36 mouse cellular contexts compared by ENCODE assay signal in the genomic region with DNA sequence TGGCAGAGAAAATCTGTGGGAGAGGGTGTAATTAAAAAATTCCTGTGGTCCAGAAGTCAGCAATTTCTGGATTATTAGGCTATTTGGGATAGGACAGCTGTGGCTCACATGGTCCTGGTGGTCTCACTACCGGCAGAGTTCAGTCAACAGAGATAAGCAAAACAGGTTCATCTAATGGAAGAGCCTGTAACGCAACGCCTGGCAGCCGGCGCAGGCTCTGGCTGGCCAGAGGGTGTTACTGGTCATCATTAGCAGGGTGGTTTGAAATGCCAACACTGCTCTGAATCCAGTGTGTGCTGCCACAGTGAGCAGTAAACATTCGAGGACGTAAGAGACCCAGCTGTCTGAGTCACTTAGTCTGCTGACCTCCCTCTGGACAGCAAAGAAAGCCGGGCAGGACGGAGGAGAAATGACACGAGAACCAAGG. TPM values are rescaled to one million over a fixed set of nuclear protein-coding genes. Genes with fewer than 3 reads are reported as not detected.
A peak's percentile ranks its signal among the peaks of the same experiment; 100 is the strongest.
DNase-seq lines count a peak whose midpoint lies in the region; ATAC-seq and TF ChIP-seq lines count a peak whose summit lies in the region.
"Had no signal": no experiment of that assay in that cellular context is flagged by ENCODE, and none has a peak within 500 bp of the region (broad histone marks: within the 10 kb centered on the region; RNA-seq: fewer than 3 reads in every experiment).

No protein-coding gene starts in this region.

- TF ChIP-seq CTCF in cerebellum, adult 2 months (IDR thresholded peaks at IDR 0.05; ENCODE audit: borderline replicate concordance, insufficient read depth, low read depth, low read length) = no peak

- H3K27ac ChIP-seq in kidney, embryonic 15.5 days = 0 out of 2 replicates have a peak overlapping the region, but pooled peaks have one; percentile 13
- no peak overlapping the region for H3K27ac ChIP-seq in cerebellum, adult 2 months (ENCODE audit: insufficient read depth, low read length)
- H3K27ac ChIP-seq: embryonic facial prominence, embryonic 15.5 days; hindbrain, postnatal 0 days; left cerebral cortex, adult 2 months; limb, embryonic 15.5 days; liver, embryonic 14.5 days; midbrain, embryonic 15.5 days; neural tube, embryonic 13.5 days had no signal

- no peaks in the 10 kb centered on the region for H3K9me3 ChIP-seq in kidney, embryonic 15.5 days (replicated peaks)
- H3K9me3 ChIP-seq: embryonic facial prominence, embryonic 15.5 days; heart, embryonic 12.5 days; limb, embryonic 15.5 days; midbrain, embryonic 15.5 days; neural tube, embryonic 13.5 days had no signal

- no peak overlapping the region for H3K4me2 ChIP-seq in kidney, embryonic 15.5 days
- H3K4me2 ChIP-seq: embryonic facial prominence, embryonic 15.5 days; heart, embryonic 12.5 days; limb, embryonic 15.5 days; lung, embryonic 14.5 days; midbrain, embryonic 15.5 days; neural tube, embryonic 13.5 days had no signal

- H3K4me1 ChIP-seq in kidney, embryonic 15.5 days = no peaks in the 10 kb centered on the region
- no peaks in the 10 kb centered on the region for H3K4me1 ChIP-seq in cerebellum, adult 2 months (ENCODE audit: control insufficient read depth, insufficient read depth, low read length)
- H3K4me1 ChIP-seq: embryonic facial prominence, embryonic 15.5 days; heart, embryonic 12.5 days; midbrain, embryonic 15.5 days; neural tube, embryonic 13.5 days had no signal

- no peak for ATAC-seq in kidney, embryonic 15.5 days (replicated peaks; ENCODE audit: low FRiP score)
- ATAC-seq: activated CD4-positive, CD25-positive, alpha-beta regulatory T cell, adult 4 months; forebrain, embryonic 14.5 days; hindbrain, postnatal 0 days; intestine, postnatal 0 days; midbrain, embryonic 15.5 days had no signal

- H3K27me3 ChIP-seq in kidney, embryonic 15.5 days = no peaks in the 10 kb centered on the region
- no peaks in the 10 kb centered on the region for H3K27me3 ChIP-seq in cerebellum, adult 2 months (ENCODE audit: control insufficient read depth, insufficient read depth, low read length)
- H3K27me3 ChIP-seq: embryonic facial prominence, embryonic 15.5 days; heart, embryonic 12.5 days; limb, embryonic 15.5 days; midbrain, embryonic 15.5 days; neural tube, embryonic 13.5 days had no signal

- DNase-seq in adrenal gland, postnatal 10 days = peak; percentile 21
- DNase-seq in adrenal gland, adult 18-20 months (ENCODE audit: low spot score in 2 of 2) = no peak
- DNase-seq in kidney, postnatal 14 days = no peak
- peak; percentile 10 for DNase-seq in adrenal gland, postnatal 25 days
- peak; percentile 84 for DNase-seq in skeletal muscle tissue, adult 2 months (ENCODE audit: low read depth, low spot score)
- DNase-seq in right cerebral cortex, postnatal 4 days = no peak
- DNase-seq in cerebellum, adult 2 months = no peak
- DNase-seq: cerebellum, adult 18-20 months; cerebellum, postnatal 36 days; embryo, embryonic 11 days; heart, postnatal 10 days; lung, embryonic 14.5 days; lung, postnatal 4 days had no signal

- 52% methylated on average over 10 of the region's 10 CpGs for WGBS in kidney, embryonic 15.5 days
- WGBS in cerebellum, adult 2 months = 24% methylated on average over 10 of the region's 10 CpGs

- peaks cover 48% of the 10 kb centered on the region for H3K36me3 ChIP-seq in kidney, embryonic 15.5 days

- no peak overlapping the region for H3K4me3 ChIP-seq in kidney, embryonic 15.5 days (replicated peaks)
- no peak overlapping the region for H3K4me3 ChIP-seq in cerebellum, adult 2 months (replicated peaks; ENCODE audit: insufficient read depth, low read depth, low read length)
- H3K4me3 ChIP-seq: embryonic facial prominence, embryonic 15.5 days; heart, embryonic 12.5 days; left cerebral cortex, adult 2 months; limb, embryonic 15.5 days; midbrain, embryonic 15.5 days; neural tube, embryonic 13.5 days had no signal

- no peak for TF ChIP-seq POLR2A in cerebellum, adult 2 months (IDR thresholded peaks at IDR 0.05; ENCODE audit: borderline replicate concordance, insufficient read depth, low read length)

- H3K9ac ChIP-seq in kidney, embryonic 15.5 days = no peak overlapping the region
- H3K9ac ChIP-seq: embryonic facial prominence, embryonic 15.5 days; heart, embryonic 12.5 days; limb, embryonic 15.5 days; liver, embryonic 14.5 days; lung, embryonic 14.5 days; midbrain, embryonic 15.5 days; neural tube, embryonic 13.5 days had no signal

RNA-seq across cellular contexts. Expression of gene Uqcc1, which starts 44.8 kb away (rescaled TPM):
- total RNA-seq in adrenal gland, postnatal 10 days (2021) = 100 to 1,000 TPM; 126 to 179 TPM
- total RNA-seq in adrenal gland, adult 18-20 months (2021) = 100 to 1,000 TPM; 122 to 139 TPM
- 66.6 and 81.7 TPM in 2 replicates for polyA plus RNA-seq in kidney, embryonic 15.5 days (2015; fragmentation: Nextera tagmentation; extraction: Ambion mirVana)
- total RNA-seq in adrenal gland, postnatal 25 days (2021) = 74.4 and 114 TPM in 2 replicates
- 95.8 and 102 TPM in 2 replicates for polyA plus RNA-seq in cerebellum, adult 2 months (2012; rRNA removed)

RNA-seq across cellular contexts. Expression of gene Fam83c, which starts 50.6 kb away (rescaled TPM):
- not detected for total RNA-seq in adrenal gland, postnatal 10 days (2021)
- total RNA-seq in adrenal gland, adult 18-20 months (2021) = not detected
- 0.15 and 0.19 TPM in 2 replicates for polyA plus RNA-seq in kidney, embryonic 15.5 days (2015; fragmentation: Nextera tagmentation; extraction: Ambion mirVana)
- 0.06 TPM in 1 of 2 replicates, not detected in the other for total RNA-seq in adrenal gland, postnatal 25 days (2021)
- polyA plus RNA-seq in cerebellum, adult 2 months (2012; rRNA removed) = not detected in 2 replicates
- total RNA-seq: granulocyte monocyte progenitor cell, adult 5-6 weeks; heart, postnatal 10 days; hindbrain, postnatal 0 days; layer of hippocampus, postnatal 10 days; left cerebral cortex, adult 2 months; left cerebral cortex, postnatal 36 days; megakaryocyte-erythroid progenitor cell, adult 5-6 weeks had no signal
- polyA plus RNA-seq: activated CD4-positive, CD25-positive, alpha-beta regulatory T cell, adult 4 months; frontal cortex, adult 2 months; spleen, adult 2 months; testis, adult 2 months had no signal

RNA-seq across cellular contexts. Expression of gene Gm15557, which starts 55.2 kb away (rescaled TPM):
- not detected for total RNA-seq in adrenal gland, postnatal 10 days (2021)
- not detected for total RNA-seq in adrenal gland, adult 18-20 months (2021)
- not detected in 2 replicates for polyA plus RNA-seq in kidney, embryonic 15.5 days (2015; fragmentation: Nextera tagmentation; extraction: Ambion mirVana)
- total RNA-seq in adrenal gland, postnatal 25 days (2021) = not detected in 2 replicates
- not detected in 2 replicates for polyA plus RNA-seq in cerebellum, adult 2 months (2012; rRNA removed)
- total RNA-seq: ES-E14; granulocyte monocyte progenitor cell, adult 5-6 weeks; heart, postnatal 10 days; hindbrain, postnatal 0 days; layer of hippocampus, postnatal 10 days; left cerebral cortex, adult 2 months; left cerebral cortex, postnatal 36 days; megakaryocyte-erythroid progenitor cell, adult 5-6 weeks had no signal
- polyA plus RNA-seq: activated CD4-positive, CD25-positive, alpha-beta regulatory T cell, adult 4 months; forebrain, embryonic 14.5 days; frontal cortex, adult 2 months; heart, embryonic 12.5 days; hindbrain, embryonic 11.5 days; hindbrain, postnatal 0 days; intestine, postnatal 0 days; kidney, postnatal 0 days; liver, embryonic 14.5 days; lung, embryonic 14.5 days; midbrain, embryonic 15.5 days; neural tube, embryonic 13.5 days; spleen, adult 2 months; urinary bladder, adult 2 months had no signal

RNA-seq across cellular contexts. Expression of gene Eif6, which starts 58.6 kb away (rescaled TPM):
- 100 to 1,000 TPM; 106 to 121 TPM for total RNA-seq in adrenal gland, postnatal 10 days (2021)
- 100 to 1,000 TPM; 131 to 138 TPM for total RNA-seq in adrenal gland, adult 18-20 months (2021)
- 204 and 210 TPM in 2 replicates for polyA plus RNA-seq in kidney, embryonic 15.5 days (2015; fragmentation: Nextera tagmentation; extraction: Ambion mirVana)
- 112 and 131 TPM in 2 replicates for total RNA-seq in adrenal gland, postnatal 25 days (2021)
- polyA plus RNA-seq in cerebellum, adult 2 months (2012; rRNA removed) = 84.9 and 86.4 TPM in 2 replicates

RNA-seq across cellular contexts. Expression of gene Gdf5, which starts 59.9 kb away (rescaled TPM):
- 1 to 10 TPM; 1.6 to 3.5 TPM for total RNA-seq in adrenal gland, postnatal 10 days (2021)
- total RNA-seq in adrenal gland, adult 18-20 months (2021) = under 1 TPM in 1 of 2 experiments, not detected in 1; 0.38 TPM
- polyA plus RNA-seq in kidney, embryonic 15.5 days (2015; fragmentation: Nextera tagmentation; extraction: Ambion mirVana) = 0.51 and 0.84 TPM in 2 replicates
- 1.3 TPM in 1 of 2 replicates, not detected in the other for total RNA-seq in adrenal gland, postnatal 25 days (2021)
- 0.14 and 0.21 TPM in 2 replicates for polyA plus RNA-seq in cerebellum, adult 2 months (2012; rRNA removed)
- total RNA-seq: granulocyte monocyte progenitor cell, adult 5-6 weeks; heart, postnatal 10 days; megakaryocyte-erythroid progenitor cell, adult 5-6 weeks had no signal
- polyA plus RNA-seq: activated CD4-positive, CD25-positive, alpha-beta regulatory T cell, adult 4 months; spleen, adult 2 months had no signal

Comparison
In these comparisons a context has a peak if more than half of its experiments do, and no peak if none do; other contexts are left out.
1. DNase-seq: peak in adrenal gland, postnatal 10 days (single experiment), adrenal gland, postnatal 25 days (single experiment) and skeletal muscle tissue, adult 2 months (single experiment); none in adrenal gland, adult 18-20 months (0 of 2), kidney, postnatal 14 days (single experiment), right cerebral cortex, postnatal 4 days (single experiment) and cerebellum, adult 2 months (0 of 2).